Mouse (Mus musculus) telencephalon, adult 2 months (tissue): Measurements from ENCODE around the gene Ctu2.

Source experiments
- DNase-seq: peaks from one replicate; pipeline ENCODE4 v3.0.0-alpha.2; 2011; ENCODE audit warnings: low read depth, low spot score

Ctu2 gene

GRCm38 (mm10) chr8:122445203-122445602 is 30.7 kb upstream of the Ctu2 start:
- no peak for DNase-seq

DNA sequence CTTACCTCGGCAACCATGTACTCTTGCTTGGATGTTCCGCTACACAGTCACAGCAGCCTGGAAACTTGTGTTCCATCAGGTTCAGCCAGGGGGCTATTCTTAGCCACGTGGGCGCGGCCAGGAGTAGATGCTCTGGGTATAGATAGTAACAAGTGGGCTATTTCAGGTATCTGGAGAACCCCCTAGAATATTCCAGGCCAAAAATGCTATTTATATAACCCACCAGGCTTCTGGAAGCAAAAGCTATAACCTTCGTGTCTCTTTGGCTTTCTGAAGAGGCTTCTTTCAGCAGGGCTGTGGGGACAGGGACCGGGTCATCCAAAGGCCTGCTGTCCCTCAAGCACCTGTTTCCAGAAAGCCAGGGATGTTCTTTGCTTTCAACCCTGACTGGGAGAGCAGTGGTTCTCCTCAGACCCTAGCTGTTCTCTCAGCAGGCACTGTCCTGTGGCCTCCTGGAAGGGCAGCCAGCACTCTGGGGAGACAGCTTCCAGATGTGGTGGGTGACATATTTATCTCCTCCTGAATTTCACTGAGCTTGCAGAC is 24.7 kb upstream of the Ctu2 start:
- DNase-seq, result no peak

GRCm38 (mm10) chr8:122452154-122452553 is 23.8 kb upstream of the Ctu2 start:
- no peak for DNase-seq

GRCm38 (mm10) chr8:122454409-122454808 is 21.5 kb upstream of the Ctu2 start:
- DNase-seq, result no peak

DNA sequence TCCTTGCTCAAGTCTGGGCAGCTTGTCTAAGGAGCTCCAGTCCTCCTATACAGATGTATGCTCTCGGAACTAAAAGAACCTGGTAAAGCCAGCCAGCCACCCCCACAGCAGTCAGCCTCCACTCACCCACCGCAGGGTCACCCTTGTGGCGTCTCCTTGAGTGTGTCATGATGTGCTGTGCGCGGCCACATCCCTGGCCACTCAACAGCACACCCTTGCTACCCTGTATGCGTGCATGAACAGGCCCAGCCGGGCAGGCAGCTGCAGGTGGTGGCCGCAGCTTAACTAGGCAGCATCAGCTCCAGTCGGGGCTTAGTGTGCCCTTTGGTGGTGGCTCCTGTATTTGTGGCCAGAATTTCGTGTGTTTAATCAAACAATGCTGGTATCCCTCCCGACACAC is 18.8 kb upstream of the Ctu2 start:
- DNase-seq, result no peak

DNA sequence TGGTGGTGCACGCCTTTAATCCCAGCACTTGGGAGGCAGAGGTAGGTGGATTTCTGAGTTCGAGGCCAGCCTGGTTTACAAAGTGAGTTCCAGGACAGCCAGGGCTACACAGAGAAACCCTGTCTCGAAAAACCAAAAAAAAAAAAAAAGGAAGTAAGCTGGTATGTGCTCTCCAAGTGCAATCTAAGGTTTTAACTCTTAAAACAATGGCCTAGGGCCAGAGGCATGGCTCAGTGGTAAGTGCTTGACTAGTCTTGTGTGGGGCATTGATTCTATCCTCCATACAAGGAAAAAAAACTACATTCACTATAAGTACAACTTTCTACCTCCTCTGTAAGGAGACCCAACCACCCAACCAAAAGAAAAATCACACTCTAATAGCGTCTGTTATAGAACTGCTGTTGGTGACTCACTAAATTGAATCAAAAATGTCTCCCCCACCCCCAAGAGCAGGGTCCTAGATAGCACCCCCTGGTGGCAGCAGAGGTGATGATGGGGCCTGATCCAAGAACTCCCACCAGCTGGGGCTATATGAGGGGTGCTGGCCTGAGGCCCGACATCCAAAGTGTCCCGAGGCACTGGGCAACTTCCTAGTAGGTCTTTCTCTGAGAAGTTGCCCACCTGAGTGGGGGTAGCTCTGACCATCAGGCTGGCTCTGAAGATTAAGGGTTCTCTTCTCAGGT is 16.6 kb upstream of the Ctu2 start:
- no peak for DNase-seq

GRCm38 (mm10) chr8:122459990-122460389 is 16.0 kb upstream of the Ctu2 start:
- no peak for DNase-seq

- no peak for DNase-seq
Observed at GRCm38 (mm10) chr8:122460524-122461472, 15.1 kb upstream of the Ctu2 start, which contains the start of gene Snai3. Snai3 (minus strand) TSS chr8:122460733.

- peak; percentile 95 for DNase-seq
Observed at GRCm38 (mm10) chr8:122461473-122462148, 14.3 kb upstream of the Ctu2 start.

DNA sequence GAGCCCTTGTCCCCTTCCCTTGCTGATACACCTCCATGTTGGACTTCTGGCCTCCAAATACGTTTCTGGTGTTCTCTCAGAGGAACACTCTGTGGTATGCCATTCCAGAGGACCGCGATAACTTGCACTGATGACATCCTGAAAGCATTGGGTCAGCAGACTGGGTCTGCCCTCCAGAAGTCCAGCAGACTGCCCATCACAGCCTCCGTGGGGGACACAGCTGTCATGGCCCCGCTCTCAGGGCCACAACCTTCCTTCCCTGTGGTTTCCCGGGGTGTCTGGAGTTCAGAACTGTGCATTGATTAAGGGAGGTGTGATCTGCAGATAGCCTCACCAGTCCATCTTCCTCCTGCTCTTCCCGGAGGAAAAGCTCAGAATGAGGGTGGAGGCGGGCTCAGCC is 13.4 kb upstream of the Ctu2 start:
- no peak for DNase-seq

DNA sequence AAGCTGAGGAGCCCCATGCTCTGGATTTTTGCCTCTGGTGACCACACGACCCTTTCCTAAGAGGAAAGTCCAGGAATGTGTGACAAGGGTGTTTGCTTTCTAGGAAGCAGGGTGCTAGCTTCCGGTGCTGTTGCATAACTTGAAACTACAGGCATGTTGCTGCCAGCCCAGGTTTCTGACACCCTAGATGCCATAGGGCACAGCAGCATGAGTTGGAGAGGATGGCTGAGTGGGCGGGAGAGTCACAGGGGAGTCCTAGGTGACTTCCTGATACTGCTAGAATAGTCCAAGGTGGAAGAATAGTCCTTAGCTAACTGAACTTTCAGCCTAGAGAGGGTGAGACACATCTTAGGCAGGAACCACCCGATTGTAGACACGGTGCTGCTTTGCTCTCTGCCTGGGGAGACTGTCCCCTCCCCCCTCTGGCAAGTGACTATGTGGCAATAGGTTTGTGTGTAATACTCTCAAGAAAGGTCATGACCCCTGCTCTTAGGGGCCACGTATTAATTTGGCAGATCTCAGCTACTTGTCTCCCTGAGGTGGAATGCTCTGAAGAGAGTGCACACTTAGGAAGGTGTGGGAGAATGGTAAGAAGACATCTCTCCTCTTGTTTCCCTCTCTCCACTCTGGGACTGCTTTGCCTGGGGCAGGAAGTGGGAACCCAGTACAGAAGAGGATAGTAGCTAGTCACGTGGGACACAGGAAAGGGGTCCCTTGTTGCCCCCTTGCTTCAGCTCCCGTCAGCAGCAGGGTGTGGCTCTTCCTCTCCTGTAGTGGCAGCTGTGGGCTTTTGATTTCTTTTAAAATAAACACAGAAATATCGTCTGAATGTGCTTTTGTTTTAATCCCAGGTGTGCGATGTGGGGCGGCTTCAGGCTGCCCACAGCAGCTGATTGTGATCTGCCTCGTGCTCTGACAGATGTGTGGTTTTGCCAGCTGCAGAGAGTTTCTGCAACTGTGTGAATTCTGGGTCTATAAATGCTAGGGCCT is 12.0 kb upstream of the Ctu2 start:
- DNase-seq, result no peak

- no peak for DNase-seq
Observed at GRCm38 (mm10) chr8:122464985-122465384, 11.0 kb upstream of the Ctu2 start.

DNA sequence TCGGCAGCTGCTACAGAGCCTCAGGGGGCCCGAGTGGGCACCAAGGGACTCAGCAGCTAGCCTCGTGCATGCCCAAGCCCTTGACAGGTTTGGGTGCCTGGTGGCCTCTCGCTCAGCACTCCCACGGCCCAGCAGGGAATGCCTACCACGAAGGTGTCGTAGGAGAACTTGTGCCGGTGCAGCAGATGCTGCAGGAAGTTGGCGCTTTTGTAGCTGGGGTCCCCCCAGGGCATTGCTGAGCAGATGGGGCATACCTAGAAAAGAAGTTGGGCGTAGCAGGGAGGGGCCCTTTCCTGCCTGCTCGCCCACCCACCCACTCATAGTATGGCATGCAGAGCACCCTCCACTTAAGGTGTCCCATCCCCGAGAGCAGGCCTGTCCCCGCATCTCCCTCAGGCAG is 8.1 kb upstream of the Ctu2 start:
- no peak for DNase-seq

- DNase-seq, result no peak
Observed at GRCm38 (mm10) chr8:122469407-122469806, 6.5 kb upstream of the Ctu2 start.

- no peak for DNase-seq
Observed at GRCm38 (mm10) chr8:122469965-122470364, 6.0 kb upstream of the Ctu2 start.

GRCm38 (mm10) chr8:122470691-122471090 is 5.3 kb upstream of the Ctu2 start:
- DNase-seq, result no peak

DNA sequence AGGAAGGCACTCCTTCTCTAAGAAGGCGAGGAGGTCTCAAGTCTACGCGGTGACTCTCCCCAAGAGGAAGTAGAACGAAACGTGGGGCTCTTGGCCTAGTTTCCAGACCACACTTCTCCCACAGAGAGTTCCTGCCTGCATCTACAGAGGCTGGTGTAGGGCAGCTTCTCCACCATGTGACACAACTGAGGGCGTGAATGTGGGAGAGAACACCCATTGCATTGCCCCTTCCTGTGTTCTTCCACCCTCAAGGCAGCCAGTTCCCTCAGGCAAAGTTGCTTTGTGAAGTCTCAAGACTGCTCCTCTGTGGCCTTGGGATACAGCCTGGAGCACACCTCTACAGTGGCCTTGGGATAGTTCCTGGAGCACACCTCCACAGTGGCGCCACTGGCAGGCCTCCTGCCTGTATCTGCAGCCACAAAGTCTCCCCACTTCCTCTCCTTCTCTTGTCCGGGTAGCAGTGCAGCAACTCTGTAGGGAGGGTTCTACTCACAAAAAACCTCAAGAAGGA is 2.0 kb upstream of the Ctu2 start:
- peak; percentile 55 for DNase-seq

- DNase-seq, result no peak
Observed at GRCm38 (mm10) chr8:122474951-122475560, 887 bp upstream of the Ctu2 start.

DNA sequence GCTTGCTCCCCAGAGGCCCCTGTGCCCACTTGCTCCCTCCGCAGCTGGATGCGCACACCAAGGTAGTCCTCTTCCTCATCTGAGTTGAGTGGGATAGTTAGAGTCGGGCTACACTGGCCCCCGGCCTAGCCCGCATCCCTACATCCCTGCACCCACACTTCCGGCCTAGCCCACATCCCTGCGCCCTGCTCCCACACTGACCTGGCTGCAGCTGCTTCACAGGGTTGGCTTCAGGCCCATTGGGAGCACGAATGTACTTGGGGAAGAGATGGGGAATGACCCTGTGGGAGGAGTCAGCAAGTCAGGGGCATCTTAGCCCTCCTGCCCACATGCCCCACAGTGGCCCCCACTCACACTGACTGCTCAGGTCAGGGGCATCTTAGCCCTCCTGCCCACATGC is 6.5 kb downstream of the Ctu2 start:
- no peak for DNase-seq

DNA sequence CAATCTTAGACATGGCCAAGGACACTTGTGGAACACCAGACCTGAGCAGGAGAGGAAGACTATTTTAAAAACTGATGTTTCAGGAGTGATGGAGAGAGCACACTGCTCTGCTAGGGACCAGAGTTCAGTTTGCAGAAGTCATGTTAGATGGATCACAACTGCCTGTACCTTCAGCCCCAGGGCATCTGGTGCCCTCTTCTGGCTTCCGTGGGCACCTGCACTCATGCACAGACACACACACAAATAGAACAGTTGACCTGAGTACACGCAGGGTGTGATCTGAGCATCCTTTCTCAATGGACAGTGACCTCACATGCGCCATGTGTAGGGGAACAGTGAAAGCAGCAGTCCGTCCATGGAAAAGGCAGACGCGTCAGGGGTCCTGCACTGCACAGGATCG is 7.9 kb downstream of the Ctu2 start:
- no peak for DNase-seq
